Mouse (Mus musculus) CH12.LX (cell line): Measurements from ENCODE around the gene Chst15. TPM values are rescaled to one million over a fixed set of nuclear protein-coding genes. Genes with fewer than 3 reads are reported as not detected.

Source experiments
- DNase-seq: peaks from one replicate; pipeline ENCODE4 v3.0.0-alpha.2; 2013; ENCODE audit errors: extremely low read depth
- H3K27ac ChIP-seq: 2 replicates; pipeline ENCODE4 v1.5.1; 2012; ENCODE audit warnings: low read depth, mild to moderate bottlenecking, control low read depth, moderate library complexity; ENCODE audit not compliant: insufficient read depth
- H3K27me3 ChIP-seq: replicated peaks from 2 replicates; pipeline ENCODE3; 2012; ENCODE audit warnings: inconsistent platforms
- H3K36me3 ChIP-seq, 2 experiments: replicated peaks in 1 of 2; 2 replicates each; pipeline versions ENCODE3 to v1.6.1; 2012; ENCODE audit warnings: inconsistent platforms in 1 of 2, low read length in 1 of 2, mild to moderate bottlenecking in 1 of 2, mixed read lengths in 1 of 2, moderate library complexity in 1 of 2; ENCODE audit not compliant: control insufficient read depth in 1 of 2, insufficient read depth in 1 of 2
- H3K4me1 ChIP-seq, 2 experiments: 2 replicates each; pipeline ENCODE4 v1.6.1; 2012; ENCODE audit warnings: inconsistent platforms in 1 of 2, moderate library complexity in 1 of 2; ENCODE audit not compliant: insufficient read depth in 2 of 2, control insufficient read depth in 1 of 2
- H3K4me2 ChIP-seq: 2 replicates; pipeline ENCODE4 v1.6.1; 2012; ENCODE audit warnings: low read depth, mild to moderate bottlenecking, control low read depth; ENCODE audit not compliant: poor library complexity, insufficient read depth, severe bottlenecking
- H3K4me3 ChIP-seq, 3 experiments: fragments of 150-350 bp in 1 of 3; sonication (generic) in 1 of 3; replicated peaks in 1 of 3; 2 replicates each; pipeline versions ENCODE3 to v1.5.1; 2011 to 2012; ENCODE audit warnings: low read depth in 2 of 3, low read length in 2 of 3, mild to moderate bottlenecking in 2 of 3, moderate library complexity in 2 of 3, control low read depth in 1 of 3, improper control_type of control experiment in 1 of 3, inconsistent platforms in 1 of 3, mixed read lengths in 1 of 3; ENCODE audit not compliant: poor library complexity in 1 of 3
- H3K79me2 ChIP-seq: replicated peaks from 2 replicates; pipeline ENCODE4 v1.6.1; 2012; ENCODE audit warnings: mild to moderate bottlenecking, moderate library complexity; ENCODE audit not compliant: control insufficient read depth, poor library complexity, insufficient read depth, severe bottlenecking; ENCODE audit errors: extremely low read depth
- H3K9ac ChIP-seq: 2 replicates; pipeline ENCODE4 v1.6.1; 2012; ENCODE audit warnings: low read depth, mild to moderate bottlenecking, control low read depth, moderate library complexity; ENCODE audit not compliant: insufficient read depth
- H3K9me3 ChIP-seq: replicated peaks from 2 replicates; pipeline ENCODE3; 2012; ENCODE audit warnings: low read length, inconsistent platforms, mixed read lengths
- CHD2 ChIP-seq: IDR thresholded peaks from 2 replicates; pipeline ENCODE4 v1.6.1; 2011; ENCODE audit warnings: low read length, improper control_type of control experiment
- CTCF ChIP-seq, 2 experiments: IDR thresholded peaks in 1 of 2; conservative IDR thresholded peaks in 1 of 2; 2 replicates each; pipeline ENCODE4 v1.5.1; 2011 to 2012; ENCODE audit warnings: low read depth in 2 of 2, low read length in 2 of 2, improper control_type of control experiment in 1 of 2, inconsistent platforms in 1 of 2, mild to moderate bottlenecking in 1 of 2, moderate library complexity in 1 of 2
- ETS1 ChIP-seq: conservative IDR thresholded peaks from 2 replicates; pipeline ENCODE4 v1.6.1; 2012; ENCODE audit warnings: low read depth, mild to moderate bottlenecking, inconsistent platforms, low read length, improper control_type of control experiment, moderate library complexity
- GABPA ChIP-seq: IDR thresholded peaks from 2 replicates; pipeline ENCODE4 v1.6.1; 2012; ENCODE audit warnings: low read depth, low read length, improper control_type of control experiment, inconsistent platforms; ENCODE audit not compliant: insufficient replicate concordance
- MAFK ChIP-seq: IDR thresholded peaks from 2 replicates; pipeline ENCODE4 v1.6.1; 2011; ENCODE audit warnings: low read length, improper control_type of control experiment; ENCODE audit not compliant: insufficient replicate concordance
- MEF2A ChIP-seq: IDR thresholded peaks from 2 replicates; pipeline ENCODE4 v1.6.1; 2014; ENCODE audit warnings: low read depth, mild to moderate bottlenecking, inconsistent platforms, low read length, improper control_type of control experiment, borderline replicate concordance
- MXI1 ChIP-seq: IDR thresholded peaks from 2 replicates; pipeline ENCODE4 v1.6.1; 2011; ENCODE audit warnings: mild to moderate bottlenecking, low read depth, low read length, improper control_type of control experiment
- MYC ChIP-seq: IDR thresholded peaks from 2 replicates; pipeline ENCODE4 v1.6.1; 2011; ENCODE audit warnings: low read depth, mild to moderate bottlenecking, improper control_type of control experiment, low read length
- NRF1 ChIP-seq: IDR thresholded peaks from 2 replicates; pipeline ENCODE4 v1.6.1; 2014; ENCODE audit warnings: low read depth, mild to moderate bottlenecking, inconsistent platforms, low read length, improper control_type of control experiment, moderate library complexity
- TCF12 ChIP-seq: IDR thresholded peaks from 2 replicates; pipeline ENCODE4 v1.6.1; 2014; ENCODE audit warnings: low read depth, mild to moderate bottlenecking, inconsistent platforms, low read length, improper control_type of control experiment
- USF1 ChIP-seq: IDR thresholded peaks from 2 replicates; pipeline ENCODE4 v1.6.1; 2014; ENCODE audit warnings: low read depth, mild to moderate bottlenecking, inconsistent platforms, low read length, improper control_type of control experiment
- USF2 ChIP-seq: conservative IDR thresholded peaks from 2 replicates; pipeline ENCODE4 v1.6.1; 2011; ENCODE audit warnings: low read depth, low read length, improper control_type of control experiment
- ZC3H11A ChIP-seq: IDR thresholded peaks from 2 replicates; pipeline ENCODE4 v1.6.1; 2012; ENCODE audit warnings: low read depth, mild to moderate bottlenecking, inconsistent platforms, low read length, improper control_type of control experiment
- ZKSCAN1 ChIP-seq: IDR thresholded peaks from 2 replicates; pipeline ENCODE4 v1.6.1; 2012; ENCODE audit warnings: low read depth, inconsistent platforms, low read length, improper control_type of control experiment, borderline replicate concordance
- ZMIZ1 ChIP-seq: IDR thresholded peaks from 2 replicates; pipeline ENCODE4 v1.6.1; 2012; ENCODE audit warnings: low read depth, mild to moderate bottlenecking, inconsistent platforms, low read length, improper control_type of control experiment
- dilution Hi-C: fragments of 300-500 bp; cut with MboI; formaldehyde crosslinking; loops from 2 replicates; pipeline ENCODE4 v1.14.3; 2020; ENCODE audit warnings: low sequenced_read_pairs; ENCODE audit not compliant: extremely low pct_unique_long_range_greater_than_20kb, extremely low pct_ligation_motif_present
- in situ Hi-C: fragments of 300-500 bp; cut with MboI; formaldehyde crosslinking; loops from 3 replicates; pipeline ENCODE4 v1.14.3; 2019; ENCODE audit warnings: low sequenced_read_pairs, low pct_ligation_motif_present, low pct_unique_long_range_greater_than_20kb, mixed read lengths
- polyA plus RNA-seq: library from polyadenylated mRNA; unstranded; fragments of >175 nt; gene quantifications from 2 replicates; pipeline ENCODE4 v1.2.1, GENCODE M21; 2012; ENCODE audit warnings: low read depth; ENCODE audit not compliant: insufficient read length
- total RNA-seq, 2 experiments: library from RNA; depleted of rRNA; stranded (reverse); fragments of 300-350 nt in 1 of 2; fragments of >200 nt in 1 of 2; gene quantifications; 2 replicates each; pipeline ENCODE4 v1.2.3; 2012 to 2014

The Chst15 gene
- total and polyA plus RNA-seq, 3 experiments, result 0.42 to 0.81 (median 0.57) TPM

- no peaks in the 10 kb centered on the region for H3K36me3 ChIP-seq
- dilution Hi-C loops, result no loop called here
- H3K4me2 ChIP-seq, result no peak overlapping the region
- no peak for TF ChIP-seq MEF2A
- no peak for TF ChIP-seq ZC3H11A
- no peak for TF ChIP-seq MAFK
- TF ChIP-seq NRF1, result no peak
- no peak for TF ChIP-seq USF2
- no peak for TF ChIP-seq MYC
- no peak for TF ChIP-seq ETS1
- no peak for TF ChIP-seq USF1
- no peak for TF ChIP-seq CTCF (conservative IDR thresholded peaks at IDR 0.05 in 1 of 2, IDR thresholded peaks at IDR 0.05 in 1 of 2; ENCODE audit: low read depth in 2 of 2, low read length in 2 of 2)
- TF ChIP-seq TCF12, result no peak
- H3K79me2 ChIP-seq, result no peaks in the 10 kb centered on the region
- no peak overlapping the region for H3K9ac ChIP-seq
- no peak overlapping the region for H3K27ac ChIP-seq
- no peak overlapping the region for H3K4me3 ChIP-seq
- H3K27me3 ChIP-seq, result peaks cover 73% of the 10 kb centered on the region
- no peak for DNase-seq
- in situ Hi-C loops, result no loop called here
- peaks cover 0 to 15% of the 10 kb centered on the region in 2 experiments; a peak in 2 of 4 replicates for H3K4me1 ChIP-seq
- no peaks in the 10 kb centered on the region for H3K9me3 ChIP-seq
These were observed 48.1 kb upstream of the Chst15 start for GRCm38 (mm10) chr7:132365111-132365510.

DNA sequence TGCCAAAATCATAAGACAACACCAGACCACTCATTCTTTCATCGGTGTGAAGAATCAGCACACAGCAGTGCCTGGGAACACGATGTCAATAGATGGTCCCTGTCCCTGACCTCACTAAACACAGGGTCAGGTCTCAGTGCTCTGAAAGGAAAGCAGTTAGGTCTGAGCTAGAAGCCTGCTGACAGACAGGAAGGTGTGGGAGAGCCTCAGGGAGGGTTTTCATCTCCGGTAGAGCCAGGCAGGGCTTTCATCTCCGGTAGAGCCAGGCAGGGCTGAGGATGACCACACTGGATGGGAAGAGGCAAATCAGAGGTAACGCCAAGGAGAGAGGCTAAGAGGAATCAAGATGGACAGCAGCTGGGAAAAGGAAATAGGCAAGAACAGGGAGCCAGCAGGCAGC, 47.5 kb upstream of the Chst15 start:
- Histone ChIP-seq H3K4me1 (peaks cover 0 to 15% of the 10 kb centered on the region in 2 experiments; a peak in 2 of 4 replicates), H3K79me2 (no peaks in the 10 kb centered on the region), H3K9ac (no peak overlapping the region), H3K4me3 (no peak overlapping the region), H3K9me3 (no peaks in the 10 kb centered on the region), H3K36me3 (no peaks in the 10 kb centered on the region), H3K27me3 (peaks cover 73% of the 10 kb centered on the region), H3K4me2 (no peak overlapping the region), H3K27ac (no peak overlapping the region)
- TF ChIP-seq MEF2A, result no peak
- no peak for TF ChIP-seq ETS1
- TF ChIP-seq MXI1, result no peak
- TF ChIP-seq CHD2, result no peak
- no peak for TF ChIP-seq MAFK
- TF ChIP-seq GABPA, result no peak
- DNase-seq, result no peak
- in situ Hi-C loops (no loop called here), dilution Hi-C loops (no loop called here)

- DNase-seq, result no peak
- H3K4me2 ChIP-seq, result no peak overlapping the region
- TF ChIP-seq ZMIZ1, result no peak
- no peak for TF ChIP-seq ZKSCAN1
- TF ChIP-seq MXI1, result no peak
- H3K79me2 ChIP-seq, result no peaks in the 10 kb centered on the region
- peaks cover 17% of the 10 kb centered on the region for H3K9me3 ChIP-seq
- peaks cover 0 to 4% of the 10 kb centered on the region in 2 experiments; a peak in 2 of 4 replicates for H3K4me1 ChIP-seq
- peaks cover 74% of the 10 kb centered on the region for H3K27me3 ChIP-seq
- no peaks in the 10 kb centered on the region for H3K36me3 ChIP-seq
- H3K27ac ChIP-seq, result no peak overlapping the region
- H3K4me3 ChIP-seq, result no peak overlapping the region
- H3K9ac ChIP-seq, result no peak overlapping the region
- dilution Hi-C loops (no loop called here), in situ Hi-C loops (no loop called here)
These were observed 43.3 kb upstream of the Chst15 start for GRCm38 (mm10) chr7:132360336-132360735.
